Mouse (Mus musculus): Measurements from ENCODE around the gene Arhgap4. TPM values are rescaled to one million over a fixed set of nuclear protein-coding genes. Genes with fewer than 3 reads are reported as not detected.

Gene Arhgap4
- total RNA-seq (2014; fragmentation: Nextera tagmentation) (5.0 and 5.1 TPM in 2 replicates), total RNA-seq (2017) (2.1 and 3.8 TPM in 2 replicates), polyA plus RNA-seq (2012) (1.5 and 1.7 TPM in 2 replicates)

GRCm38 (mm10) chrX:73921823-73922549 is at the start of gene Arhgap4, which contains the start of gene Naa10:
Gene Arhgap4 (minus strand): TSS chrX:73921870.
Gene Naa10 (minus strand): TSS chrX:73921944.
- Histone ChIP-seq H3K4me3 (ENCODE audit: low read depth, low read length) (peak within 1 kb of the TSS; percentile 83), H3K36me3 (replicated peaks) (peaks cover 58% of the 10 kb centered on the region), H3K27me3 (ENCODE audit: insufficient read depth, low read length) (no peaks in the 10 kb centered on the region), H3K9me3 (replicated peaks) (no peaks in the 10 kb centered on the region), H3K4me1 (ENCODE audit: insufficient read depth, low read depth, low read length) (peaks cover 40% of the 10 kb centered on the region)
- no peak for TF ChIP-seq GATA2 (IDR thresholded peaks at IDR 0.05; ENCODE audit: borderline replicate concordance, low read depth, low read length)
- no peak for TF ChIP-seq GATA1 (IDR thresholded peaks at IDR 0.05; ENCODE audit: borderline replicate concordance, low read length)
- no peak for TF ChIP-seq POLR2AphosphoS5 (IDR thresholded peaks at IDR 0.05; ENCODE audit: insufficient replicate concordance, low read depth, low read length)
- TF ChIP-seq CTCF (IDR thresholded peaks at IDR 0.05; ENCODE audit: low read depth, low read length) = no peak
- no peak for TF ChIP-seq TAL1 (conservative IDR thresholded peaks at IDR 0.05; ENCODE audit: low read depth, low read length)
- ATAC-seq (ENCODE audit: extremely low read depth, insufficient number of reproducible peaks, low FRiP score, poor library complexity, severe bottlenecking) (peak; percentile 90), DNase-seq (ENCODE audit: low spot score) (peak; percentile 66)

GRCm38 (mm10) chrX:73970781-73971180 is 49.1 kb upstream of the Arhgap4 start:
- DNase-seq (ENCODE audit: low spot score) (no peak), ATAC-seq (ENCODE audit: extremely low read depth, insufficient number of reproducible peaks, low FRiP score, poor library complexity, severe bottlenecking) (no peak)
- no peak for TF ChIP-seq GATA2 (IDR thresholded peaks at IDR 0.05; ENCODE audit: borderline replicate concordance, low read depth, low read length)
- TF ChIP-seq POLR2AphosphoS5 (IDR thresholded peaks at IDR 0.05; ENCODE audit: insufficient replicate concordance, low read depth, low read length) = no peak
- TF ChIP-seq GATA1 (IDR thresholded peaks at IDR 0.05; ENCODE audit: borderline replicate concordance, low read length) = no peak
- no peak for TF ChIP-seq CTCF (IDR thresholded peaks at IDR 0.05; ENCODE audit: low read depth, low read length)
- TF ChIP-seq TAL1 (conservative IDR thresholded peaks at IDR 0.05; ENCODE audit: low read depth, low read length) = no peak
- Histone ChIP-seq H3K4me1 (ENCODE audit: insufficient read depth, low read depth, low read length) (peaks cover 10% of the 10 kb centered on the region; the same call in 1 of the 2 replicates), H3K36me3 (replicated peaks) (no peaks in the 10 kb centered on the region), H3K27me3 (ENCODE audit: insufficient read depth, low read length) (no peaks in the 10 kb centered on the region), H3K9me3 (replicated peaks) (no peaks in the 10 kb centered on the region), H3K4me3 (ENCODE audit: low read depth, low read length) (no peak overlapping the region)

- DNase-seq (ENCODE audit: low spot score) (no peak), ATAC-seq (ENCODE audit: extremely low read depth, insufficient number of reproducible peaks, low FRiP score, poor library complexity, severe bottlenecking) (no peak)
- Histone ChIP-seq H3K4me1 (ENCODE audit: insufficient read depth, low read depth, low read length) (peaks cover 11% of the 10 kb centered on the region; the same call in 1 of the 2 replicates), H3K4me3 (ENCODE audit: low read depth, low read length) (no peak overlapping the region), H3K27me3 (ENCODE audit: insufficient read depth, low read length) (no peaks in the 10 kb centered on the region), H3K9me3 (replicated peaks) (no peaks in the 10 kb centered on the region), H3K36me3 (replicated peaks) (peaks cover under 1% of the 10 kb centered on the region)
- TF ChIP-seq TAL1 (conservative IDR thresholded peaks at IDR 0.05; ENCODE audit: low read depth, low read length) (no peak), CTCF (IDR thresholded peaks at IDR 0.05; ENCODE audit: low read depth, low read length) (no peak), GATA1 (IDR thresholded peaks at IDR 0.05; ENCODE audit: borderline replicate concordance, low read length) (no peak), POLR2AphosphoS5 (IDR thresholded peaks at IDR 0.05; ENCODE audit: insufficient replicate concordance, low read depth, low read length) (no peak), GATA2 (IDR thresholded peaks at IDR 0.05; ENCODE audit: borderline replicate concordance, low read depth, low read length) (no peak)
These were observed 48.1 kb upstream of the Arhgap4 start for GRCm38 (mm10) chrX:73969729-73970128.

- ATAC-seq (ENCODE audit: extremely low read depth, insufficient number of reproducible peaks, low FRiP score, poor library complexity, severe bottlenecking) = no peak
- no peak for TF ChIP-seq TAL1 (conservative IDR thresholded peaks at IDR 0.05; ENCODE audit: low read depth, low read length)
- no peak for TF ChIP-seq POLR2AphosphoS5 (IDR thresholded peaks at IDR 0.05; ENCODE audit: insufficient replicate concordance, low read depth, low read length)
- no peak for TF ChIP-seq GATA2 (IDR thresholded peaks at IDR 0.05; ENCODE audit: borderline replicate concordance, low read depth, low read length)
- no peak for TF ChIP-seq GATA1 (IDR thresholded peaks at IDR 0.05; ENCODE audit: borderline replicate concordance, low read length)
- TF ChIP-seq CTCF (IDR thresholded peaks at IDR 0.05; ENCODE audit: low read depth, low read length) = no peak
- Histone ChIP-seq H3K9me3 (replicated peaks) (no peaks in the 10 kb centered on the region), H3K36me3 (replicated peaks) (peaks cover 6% of the 10 kb centered on the region), H3K4me3 (ENCODE audit: low read depth, low read length) (no peak overlapping the region), H3K27me3 (ENCODE audit: insufficient read depth, low read length) (no peaks in the 10 kb centered on the region), H3K4me1 (ENCODE audit: insufficient read depth, low read depth, low read length) (peaks cover 16% of the 10 kb centered on the region)
- no peak for DNase-seq (ENCODE audit: low spot score)
These were observed 47.5 kb upstream of the Arhgap4 start for GRCm38 (mm10) chrX:73969167-73969566.

GRCm38 (mm10) chrX:73967177-73968075 is 45.8 kb upstream of the Arhgap4 start:
- DNase-seq (ENCODE audit: low spot score) (peak; percentile 48), ATAC-seq (ENCODE audit: extremely low read depth, insufficient number of reproducible peaks, low FRiP score, poor library complexity, severe bottlenecking) (peak; percentile 41)
- Histone ChIP-seq H3K36me3 (replicated peaks) (peaks cover 22% of the 10 kb centered on the region), H3K4me3 (ENCODE audit: low read depth, low read length) (peak overlapping the region; percentile 84), H3K4me1 (ENCODE audit: insufficient read depth, low read depth, low read length) (peaks cover 33% of the 10 kb centered on the region), H3K9me3 (replicated peaks) (no peaks in the 10 kb centered on the region), H3K27me3 (ENCODE audit: insufficient read depth, low read length) (no peaks in the 10 kb centered on the region)
- TF ChIP-seq CTCF (IDR thresholded peaks at IDR 0.05; ENCODE audit: low read depth, low read length) (no peak), POLR2AphosphoS5 (IDR thresholded peaks at IDR 0.05; ENCODE audit: insufficient replicate concordance, low read depth, low read length) (no peak), TAL1 (conservative IDR thresholded peaks at IDR 0.05; ENCODE audit: low read depth, low read length) (no peak)
